Mouse (Mus musculus): ENCODE data around the gene Ctu1. TPM values are rescaled to one million over a fixed set of nuclear protein-coding genes. Genes with fewer than 3 reads are reported as not detected.

Ctu1 gene
- 5.3 to 7.2 TPM (median 6.0 TPM) in 4 replicates for total RNA-seq (2023; ENCODE audit: inconsistent age)

DNA sequence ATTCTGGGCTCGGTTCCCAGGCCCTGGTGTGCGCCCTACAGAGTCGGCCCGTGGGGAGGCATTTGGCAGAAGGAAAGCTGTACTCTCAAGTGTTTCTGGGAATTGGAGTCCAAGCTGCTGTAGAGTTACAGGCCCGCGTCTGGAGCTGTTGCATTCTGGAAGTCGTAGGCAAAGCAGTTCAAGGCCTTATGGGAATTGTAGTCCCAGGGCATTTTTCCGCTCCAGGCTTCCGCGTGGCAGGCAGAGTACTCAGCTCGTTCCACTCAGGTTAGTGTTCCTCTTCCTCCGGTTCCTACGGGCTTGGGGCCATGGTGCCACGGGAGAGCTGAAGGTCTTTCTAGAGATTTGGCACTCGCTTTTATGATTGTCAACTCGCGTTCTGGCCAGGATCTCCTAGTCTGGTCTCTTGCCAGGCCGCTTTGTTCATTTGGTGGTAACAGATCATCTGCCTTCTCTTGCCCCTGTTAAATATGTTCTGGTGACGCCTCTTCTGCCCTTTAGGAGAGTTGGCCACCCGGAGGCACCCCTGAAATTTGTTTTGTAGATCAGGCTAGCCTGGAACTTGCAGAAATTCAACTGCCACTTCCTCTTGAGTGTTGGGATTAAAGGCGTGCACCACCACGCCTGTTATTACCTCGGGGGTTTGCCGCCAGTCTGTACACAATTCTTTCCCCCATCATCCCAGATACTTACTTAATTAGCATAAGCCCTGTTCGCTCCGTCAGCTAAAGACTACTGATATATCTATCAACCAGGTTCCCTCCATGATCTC is at the start of gene Ctu1:
Gene Ctu1 (plus strand): TSS at position 208 of the 772 bp plus-strand sequence.

GRCm38 (mm10) chr7:43634500-43634899 is 37.3 kb upstream of the Ctu1 start, which contains the start of gene Ceacam18:
Gene Ceacam18, plus strand, starts transcription at chr7:43634707.

GRCm38 (mm10) chr7:43660002-43660401 is 11.8 kb upstream of the Ctu1 start, which contains the start of gene Siglece:
Gene Siglece, minus strand, starts transcription at chr7:43660161.

GRCm38 (mm10) chr7:43690118-43690517 is 18.3 kb downstream of the Ctu1 start, which contains the start of gene Klk14:
Gene Klk14, plus strand, starts transcription at chr7:43690418.

DNA sequence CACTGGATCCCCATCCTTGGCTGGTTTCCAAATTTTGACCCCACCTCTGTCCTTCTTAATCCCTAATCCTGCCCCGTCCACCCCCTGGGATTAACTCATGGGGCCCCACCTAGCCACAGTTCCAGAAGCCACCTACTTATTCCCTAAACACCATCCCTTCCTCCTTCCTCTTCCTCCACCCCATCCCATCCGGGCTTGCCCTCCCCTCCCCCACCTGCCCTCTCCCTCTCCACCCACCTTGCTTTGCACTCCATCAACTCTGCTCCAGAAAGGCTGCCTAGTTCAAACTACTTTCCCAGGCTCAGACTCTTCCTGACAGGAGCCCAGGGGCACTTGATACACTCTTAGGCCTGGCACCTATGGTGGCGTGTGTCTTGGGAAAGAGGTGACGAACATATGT is 40.5 kb downstream of the Ctu1 start, which contains the start of gene Klk13:
Gene Klk13 (plus strand): TSS at position 301 of the 400 bp plus-strand sequence.

Other genes with a start within 250 kb of the Ctu1 start
- not detected in 4 replicates for gene Lim2, start 244.3 kb upstream of the Ctu1 start, total RNA-seq (2023; ENCODE audit: inconsistent age)
- gene Nkg7, start 234.9 kb upstream of the Ctu1 start, total RNA-seq (2023; ENCODE audit: inconsistent age), result 1.9 to 3.8 TPM (median 2.3 TPM) in 4 replicates
- not detected in 4 replicates for gene Cldnd2, start 231.2 kb upstream of the Ctu1 start, total RNA-seq (2023; ENCODE audit: inconsistent age)
- 36.1 to 51.0 TPM (median 48.9 TPM) in 4 replicates for gene Etfb, start 227.9 kb upstream of the Ctu1 start, total RNA-seq (2023; ENCODE audit: inconsistent age)
- not detected in 4 replicates for gene Gm45233, start 227.9 kb upstream of the Ctu1 start, total RNA-seq (2023; ENCODE audit: inconsistent age)
- gene Vsig10l, start 208.9 kb upstream of the Ctu1 start, total RNA-seq (2023; ENCODE audit: inconsistent age), result 2.0 to 3.9 TPM (median 2.3 TPM) in 4 replicates
- not detected in 4 replicates for gene Iglon5, start 181.9 kb upstream of the Ctu1 start, total RNA-seq (2023; ENCODE audit: inconsistent age)
- not detected in 4 replicates for gene 4931406B18Rik, start 166.1 kb upstream of the Ctu1 start, total RNA-seq (2023; ENCODE audit: inconsistent age)
- 1.7 to 3.5 TPM (median 2.3 TPM) in 4 replicates for gene Cd33, start 127.6 kb upstream of the Ctu1 start, total RNA-seq (2023; ENCODE audit: inconsistent age)
- 1.9 to 2.5 TPM (median 2.5 TPM) in 4 replicates for gene Zfp658, start 109.8 kb upstream of the Ctu1 start, total RNA-seq (2023; ENCODE audit: inconsistent age)
- 8.9 to 14.1 TPM (median 10.7 TPM) in 4 replicates for gene Zfp719, start 92.4 kb upstream of the Ctu1 start, total RNA-seq (2023; ENCODE audit: inconsistent age)
- gene Zfp819, start 64.8 kb upstream of the Ctu1 start, total RNA-seq (2023; ENCODE audit: inconsistent age), result not detected in 4 replicates
- gene Ceacam18, start 37.3 kb upstream of the Ctu1 start, total RNA-seq (2023; ENCODE audit: inconsistent age), result not detected in 4 replicates
- 1.7 to 2.6 TPM (median 2.1 TPM) in 4 replicates for gene Siglece, start 11.9 kb upstream of the Ctu1 start, total RNA-seq (2023; ENCODE audit: inconsistent age)
- not detected in 4 replicates for gene Klk14, start 18.4 kb downstream of the Ctu1 start, total RNA-seq (2023; ENCODE audit: inconsistent age)
- not detected in 4 replicates for gene Klk13, start 40.6 kb downstream of the Ctu1 start, total RNA-seq (2023; ENCODE audit: inconsistent age)
- gene Klk12, start 96.9 kb downstream of the Ctu1 start, total RNA-seq (2023; ENCODE audit: inconsistent age), result not detected in 4 replicates
- not detected in 4 replicates for gene Klk11, start 102.6 kb downstream of the Ctu1 start, total RNA-seq (2023; ENCODE audit: inconsistent age)
- not detected in 4 replicates for gene Klk10, start 109.0 kb downstream of the Ctu1 start, total RNA-seq (2023; ENCODE audit: inconsistent age)
- gene Klk9, start 119.9 kb downstream of the Ctu1 start, total RNA-seq (2023; ENCODE audit: inconsistent age), result not detected in 4 replicates
- 1.1 to 6.0 TPM (median 4.7 TPM) in 4 replicates for gene Klk8, start 125.6 kb downstream of the Ctu1 start, total RNA-seq (2023; ENCODE audit: inconsistent age)
- gene Klk7, start 139.3 kb downstream of the Ctu1 start, total RNA-seq (2023; ENCODE audit: inconsistent age), result not detected in 4 replicates
- not detected in 4 replicates for gene Klk6, start 152.5 kb downstream of the Ctu1 start, total RNA-seq (2023; ENCODE audit: inconsistent age)
- not detected in 4 replicates for gene Klk5, start 170.0 kb downstream of the Ctu1 start, total RNA-seq (2023; ENCODE audit: inconsistent age)
- not detected in 4 replicates for gene Klk4, start 209.1 kb downstream of the Ctu1 start, total RNA-seq (2023; ENCODE audit: inconsistent age)

Data from B cell, adult (primary cell).